Mouse (Mus musculus) E14TG2a.4 (cell line): ENCODE measurements around the gene Hoxc4.

Source experiments
- CTCF ChIP-seq: conservative IDR thresholded peaks from 2 replicates; pipeline ENCODE4 v1.5.1; 2014; ENCODE audit warnings: low read length
- NANOG ChIP-seq: IDR thresholded peaks from 2 replicates; pipeline ENCODE4 v1.6.1; 2014; ENCODE audit warnings: borderline replicate concordance, low read length, mixed read lengths
- POU5F1 ChIP-seq: IDR thresholded peaks from 2 replicates; pipeline ENCODE4 v1.6.1; 2014; ENCODE audit warnings: low read length, borderline replicate concordance

- TF ChIP-seq CTCF (no peak), POU5F1 (no peak), NANOG (no peak)
Measured at GRCm38 (mm10) chr15:102975688-102976111, 43.0 kb upstream of the Hoxc4 start.
